Mouse (Mus musculus) lung, adult 2 months (tissue): ENCODE results near the gene Gramd1b.

Source experiments
- CTCF ChIP-seq: fragments of 200-500 bp; IDR thresholded peaks from 2 replicates; pipeline ENCODE4 v1.5.1; 2011; ENCODE audit warnings: mild to moderate bottlenecking, low read length, control low read depth; ENCODE audit not compliant: insufficient read depth
- POLR2A ChIP-seq: fragments of 200-500 bp; IDR thresholded peaks from 2 replicates; pipeline ENCODE4 v1.6.1; 2011; ENCODE audit warnings: low read depth, mild to moderate bottlenecking, control low read depth, low read length, borderline replicate concordance; ENCODE audit errors: extremely low read depth

GRCm38 (mm10) chr9:40272822-40273221 lies 258.4 kb downstream of the Gramd1b start:
- no peak for TF ChIP-seq POLR2A
- TF ChIP-seq CTCF: no peak
